Comparison of ENCODE assay signal across 8 mouse cellular contexts in the genomic region with DNA sequence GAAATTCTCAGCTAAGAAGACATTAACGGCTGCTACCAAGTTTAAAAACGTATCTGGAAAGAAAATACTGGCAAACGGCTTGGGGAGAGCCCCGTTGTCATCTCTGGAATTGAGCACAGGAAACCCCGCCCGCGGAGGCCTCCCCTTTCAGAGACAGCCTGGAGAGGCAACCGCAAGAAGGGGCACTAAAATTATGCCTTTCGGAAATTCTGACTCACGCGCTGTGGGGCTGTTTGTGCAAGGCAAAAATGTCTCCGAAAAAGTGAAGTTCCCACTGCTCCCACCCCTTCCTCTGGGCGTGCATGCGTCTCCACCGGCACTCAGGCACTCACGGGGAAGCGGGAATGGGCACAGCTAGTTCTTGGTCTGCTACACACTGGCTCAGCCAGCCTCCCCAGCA. TPM values are rescaled to one million over a fixed set of nuclear protein-coding genes. Genes with fewer than 3 reads are reported as not detected.
DNase-seq lines count a peak whose midpoint lies in the region; ATAC-seq and TF ChIP-seq lines count a peak whose summit lies in the region.

No protein-coding gene starts in this region.

- peak; percentile 99 for DNase-seq in CH12.LX (ENCODE audit: extremely low read depth)
- peak; percentile 73 for DNase-seq in adrenal gland, adult 8-10 months
- DNase-seq in heart, adult 11 months, result peak; percentile 99
- peak; percentile 86 for DNase-seq in lung, postnatal 10 days
- peak; percentile 66 to 78 for DNase-seq in spleen, postnatal 4 days (ENCODE audit: low spot score in 2 of 2)
- DNase-seq in forebrain, embryonic 10.5 days (ENCODE audit: extremely low spot score, low spot score), result no peak

- H3K4me3 ChIP-seq in CH12.LX (replicated peaks in 1 of 3; ENCODE audit: low read depth in 2 of 3, low read length in 2 of 3, poor library complexity in 1 of 3), result peak overlapping the region; percentile 17 to 58 (median 43)
- 0 out of 2 replicates have a peak overlapping the region, but pooled peaks have one; percentile 9 for H3K4me3 ChIP-seq in kidney, embryonic 16.5 days (ENCODE audit: low read length)
- H3K4me3 ChIP-seq in forebrain, embryonic 10.5 days, result no peak overlapping the region
- no peak overlapping the region for H3K4me3 ChIP-seq in midbrain, embryonic 13.5 days (replicated peaks)

- TF ChIP-seq EP300 in CH12.LX (IDR thresholded peaks at IDR 0.05; ENCODE audit: low read length), result peak; percentile 99

- no peaks in the 10 kb centered on the region for H3K27me3 ChIP-seq in CH12.LX (replicated peaks)
- H3K27me3 ChIP-seq in kidney, embryonic 16.5 days (ENCODE audit: insufficient read depth, low read length), result peaks cover 11% of the 10 kb centered on the region
- H3K27me3 ChIP-seq in forebrain, embryonic 10.5 days (ENCODE audit: poor library complexity, severe bottlenecking), result peaks cover 44% of the 10 kb centered on the region
- peaks cover 40% of the 10 kb centered on the region for H3K27me3 ChIP-seq in midbrain, embryonic 13.5 days

- H3K27ac ChIP-seq in CH12.LX (ENCODE audit: insufficient read depth, low read depth), result peak overlapping the region; percentile 94
- H3K27ac ChIP-seq in kidney, embryonic 16.5 days (ENCODE audit: low read length), result no peak overlapping the region
- H3K27ac ChIP-seq in forebrain, embryonic 10.5 days, result no peak overlapping the region
- H3K27ac ChIP-seq in midbrain, embryonic 13.5 days, result no peak overlapping the region

- dilution Hi-C loops in CH12.LX (cut with MboI; ENCODE audit: extremely low pct_ligation_motif_present, extremely low pct_unique_long_range_greater_than_20kb, low sequenced_read_pairs), result no loop called here

- TF ChIP-seq POLR2A in CH12.LX (IDR thresholded peaks at IDR 0.05; ENCODE audit: low read depth, low read length), result peak; percentile 21; the same call in 1 of the 2 replicates

- peaks cover 3% of the 10 kb centered on the region for H3K9me3 ChIP-seq in CH12.LX (replicated peaks; ENCODE audit: low read length)
- H3K9me3 ChIP-seq in kidney, embryonic 16.5 days (ENCODE audit: low read length), result no peaks in the 10 kb centered on the region
- no peaks in the 10 kb centered on the region for H3K9me3 ChIP-seq in forebrain, embryonic 10.5 days
- no peaks in the 10 kb centered on the region for H3K9me3 ChIP-seq in midbrain, embryonic 13.5 days

- TF ChIP-seq RAD21 in CH12.LX (IDR thresholded peaks at IDR 0.05; ENCODE audit: low read depth, low read length), result no peak; the same call in 1 of the 2 replicates

- 16% methylated on average over 17 of the region's 17 CpGs for WGBS in kidney, embryonic 16.5 days
- WGBS in forebrain, embryonic 10.5 days, result 62% methylated on average over 17 of the region's 17 CpGs
- WGBS in midbrain, embryonic 13.5 days, result 63% methylated on average over 17 of the region's 17 CpGs

- peaks cover 7% of the 10 kb centered on the region for H3K79me2 ChIP-seq in CH12.LX (replicated peaks; ENCODE audit: control insufficient read depth, extremely low read depth, insufficient read depth, poor library complexity, severe bottlenecking)

- no peaks in the 10 kb centered on the region for H3K36me3 ChIP-seq in CH12.LX (replicated peaks in 1 of 2; ENCODE audit: control insufficient read depth in 1 of 2, insufficient read depth in 1 of 2, low read length in 1 of 2)
- H3K36me3 ChIP-seq in kidney, embryonic 16.5 days (ENCODE audit: insufficient read depth, low read length), result no peaks in the 10 kb centered on the region
- H3K36me3 ChIP-seq in forebrain, embryonic 10.5 days (replicated peaks), result no peaks in the 10 kb centered on the region
- no peaks in the 10 kb centered on the region for H3K36me3 ChIP-seq in midbrain, embryonic 13.5 days

- peak overlapping the region; percentile 31; the same call in 1 of the 2 replicates for H3K9ac ChIP-seq in CH12.LX (ENCODE audit: insufficient read depth, low read depth)
- peak overlapping the region; percentile 31 for H3K9ac ChIP-seq in kidney, embryonic 16.5 days (replicated peaks; ENCODE audit: low read length)
- no peak overlapping the region for H3K9ac ChIP-seq in midbrain, embryonic 13.5 days (replicated peaks)

- H3K4me1 ChIP-seq in CH12.LX (ENCODE audit: control insufficient read depth in 1 of 2, insufficient read depth in 2 of 2), result peaks cover 22 to 70% of the 10 kb centered on the region in 2 experiments
- peaks cover 33% of the 10 kb centered on the region for H3K4me1 ChIP-seq in kidney, embryonic 16.5 days (ENCODE audit: insufficient read depth, low read length)
- peaks cover 49% of the 10 kb centered on the region for H3K4me1 ChIP-seq in forebrain, embryonic 10.5 days
- H3K4me1 ChIP-seq in midbrain, embryonic 13.5 days (replicated peaks), result peaks cover 20% of the 10 kb centered on the region

- H3K4me2 ChIP-seq in CH12.LX (ENCODE audit: insufficient read depth, low read depth, poor library complexity, severe bottlenecking), result peak overlapping the region; percentile 92
- peak overlapping the region; percentile 35 for H3K4me2 ChIP-seq in kidney, embryonic 16.5 days (replicated peaks; ENCODE audit: low read depth, low read length)
- no peak overlapping the region for H3K4me2 ChIP-seq in midbrain, embryonic 13.5 days (replicated peaks)

- in situ Hi-C loops in CH12.LX (cut with MboI; ENCODE audit: low pct_ligation_motif_present, low pct_unique_long_range_greater_than_20kb, low sequenced_read_pairs), result no loop called here

- ATAC-seq in kidney, embryonic 16.5 days (ENCODE audit: low FRiP score, low TSS enrichment), result no peak
- ATAC-seq in midbrain, embryonic 13.5 days, result no peak

- TF ChIP-seq CTCF in CH12.LX (conservative IDR thresholded peaks at IDR 0.05 in 1 of 2, IDR thresholded peaks at IDR 0.05 in 1 of 2; ENCODE audit: low read depth in 2 of 2, low read length in 2 of 2), result no peak

TF ChIP-seq in CH12.LX, 34 proteins besides CTCF, POLR2A, EP300 and RAD21 (continues in another document):
- TF ChIP-seq MAZ (IDR thresholded peaks at IDR 0.05; ENCODE audit: low read depth, low read length) (peak; percentile 100), BHLHE40 (IDR thresholded peaks at IDR 0.05; ENCODE audit: low read depth, low read length) (peak; percentile 95), USF2 (conservative IDR thresholded peaks at IDR 0.05; ENCODE audit: low read depth, low read length) (no peak), ELF1 (IDR thresholded peaks at IDR 0.05; ENCODE audit: low read depth, low read length) (peak; percentile 48; the same call in 1 of the 2 replicates), SIN3A (IDR thresholded peaks at IDR 0.05; ENCODE audit: low read length) (peak; percentile 88), NRF1 (IDR thresholded peaks at IDR 0.05; ENCODE audit: low read depth, low read length) (no peak; the same call in 1 of the 2 replicates), JUND (conservative IDR thresholded peaks at IDR 0.05; ENCODE audit: low read depth, low read length) (peak; percentile 97), UBTF (IDR thresholded peaks at IDR 0.05; ENCODE audit: low read depth, low read length) (no peak), NELFE (IDR thresholded peaks at IDR 0.05; ENCODE audit: low read depth, low read length) (no peak), SMC3 (IDR thresholded peaks at IDR 0.05; ENCODE audit: low read depth, low read length) (peak; percentile 27), MXI1 (IDR thresholded peaks at IDR 0.05; ENCODE audit: low read depth, low read length) (no peak), IRF4 (IDR thresholded peaks at IDR 0.05; ENCODE audit: low read depth, low read length) (peak; percentile 99), CHD1 (IDR thresholded peaks at IDR 0.05; ENCODE audit: low read depth, low read length) (no peak), MAX (IDR thresholded peaks at IDR 0.05; ENCODE audit: low read length) (peak; percentile 37), JUN (IDR thresholded peaks at IDR 0.05; ENCODE audit: insufficient read depth, low read depth, low read length) (peak; percentile 98), ZMIZ1 (IDR thresholded peaks at IDR 0.05; ENCODE audit: low read depth, low read length) (peak; percentile 29; the same call in 1 of the 2 replicates), KAT2A (IDR thresholded peaks at IDR 0.05; ENCODE audit: insufficient replicate concordance, low read length) (no peak), CHD2 (IDR thresholded peaks at IDR 0.05; ENCODE audit: low read length) (peak; percentile 93), ETS1 (conservative IDR thresholded peaks at IDR 0.05; ENCODE audit: low read depth, low read length) (peak; percentile 98), GABPA (IDR thresholded peaks at IDR 0.05; ENCODE audit: insufficient replicate concordance, low read depth, low read length) (no peak), MYC (IDR thresholded peaks at IDR 0.05; ENCODE audit: low read depth, low read length) (no peak), MAFK (IDR thresholded peaks at IDR 0.05; ENCODE audit: insufficient replicate concordance, low read length) (peak; percentile 80), TBP (conservative IDR thresholded peaks at IDR 0.05; ENCODE audit: low read depth, low read length) (no peak), USF1 (IDR thresholded peaks at IDR 0.05; ENCODE audit: low read depth, low read length) (no peak), POLR2AphosphoS2 (IDR thresholded peaks at IDR 0.05; ENCODE audit: low read depth, low read length) (no peak), HCFC1 (IDR thresholded peaks at IDR 0.05; ENCODE audit: low read depth, low read length) (peak; percentile 62), ZKSCAN1 (IDR thresholded peaks at IDR 0.05; ENCODE audit: borderline replicate concordance, low read depth, low read length) (no peak), ZC3H11A (IDR thresholded peaks at IDR 0.05; ENCODE audit: low read depth, low read length) (no peak; the same call in 1 of the 2 replicates)

RNA-seq across cellular contexts. Expression of gene Syne3, which starts 3.5 kb away (rescaled TPM):
- 16.6 and 18.7 TPM in 2 replicates for total RNA-seq in CH12.LX (2012; rRNA removed)
- total RNA-seq in CH12.LX (2014; rRNA removed), result 5.3 and 5.5 TPM in 2 replicates
- polyA plus RNA-seq in CH12.LX (2012; ENCODE audit: insufficient read length, low read depth), result 7.3 and 7.5 TPM in 2 replicates
- total RNA-seq in adrenal gland, adult 8-10 months (2022), result 10 to 100 TPM; 12.0 to 20.8 (median 16.8) TPM
- polyA plus RNA-seq in kidney, embryonic 16.5 days (2015; fragmentation: Nextera tagmentation; extraction: Ambion mirVana), result 0.51 and 1.1 TPM in 2 replicates
- polyA plus RNA-seq in forebrain, embryonic 10.5 days (2016; fragmentation: Nextera tagmentation; extraction: Ambion mirVana), result 0.10 and 0.27 TPM in 2 replicates
- 0.17 and 0.27 TPM in 2 replicates for polyA plus RNA-seq in midbrain, embryonic 13.5 days (2015; fragmentation: Nextera tagmentation; extraction: Ambion mirVana)

RNA-seq across cellular contexts. Expression of gene Glrx5, which starts 19.4 kb away (rescaled TPM):
- total RNA-seq in CH12.LX (2012; rRNA removed), result 38.5 and 51.6 TPM in 2 replicates
- 72.8 and 79.5 TPM in 2 replicates for total RNA-seq in CH12.LX (2014; rRNA removed)
- polyA plus RNA-seq in CH12.LX (2012; ENCODE audit: insufficient read length, low read depth), result 112 and 123 TPM in 2 replicates
- total RNA-seq in adrenal gland, adult 8-10 months (2022), result 100 to 1,000 TPM; 132 to 279 (median 202) TPM
- 162 and 174 TPM in 2 replicates for polyA plus RNA-seq in kidney, embryonic 16.5 days (2015; fragmentation: Nextera tagmentation; extraction: Ambion mirVana)
- 234 and 235 TPM in 2 replicates for polyA plus RNA-seq in forebrain, embryonic 10.5 days (2016; fragmentation: Nextera tagmentation; extraction: Ambion mirVana)
- 139 and 148 TPM in 2 replicates for polyA plus RNA-seq in midbrain, embryonic 13.5 days (2015; fragmentation: Nextera tagmentation; extraction: Ambion mirVana)

Comparison
In these comparisons a context has a peak if more than half of its experiments do, and no peak if none do; other contexts are left out.
1. H3K4me3 ChIP-seq: peak in CH12.LX (3 of 3) and kidney, embryonic 16.5 days (single experiment); none in forebrain, embryonic 10.5 days (single experiment) and midbrain, embryonic 13.5 days (single experiment).